Mouse (Mus musculus) ovary, postnatal 14 days (tissue): ENCODE results near the gene Map3k13.

Source experiments
- DNase-seq: peaks from one replicate; pipeline ENCODE4 v3.0.0; 2022; ENCODE audit warnings: low spot score

Map3k13 gene

GRCm38 (mm10) chr16:21853446-21853941 is 59.3 kb downstream of the Map3k13 start:
- DNase-seq: no peak

- DNase-seq: no peak
Observed at GRCm38 (mm10) chr16:21854589-21855284, 60.6 kb downstream of the Map3k13 start.

- no peak for DNase-seq
Observed at GRCm38 (mm10) chr16:21856134-21856533, 62.0 kb downstream of the Map3k13 start.

- DNase-seq: no peak
Observed at GRCm38 (mm10) chr16:21857126-21857644, 63.0 kb downstream of the Map3k13 start.

GRCm38 (mm10) chr16:21858163-21858562 is 64.0 kb downstream of the Map3k13 start:
- no peak for DNase-seq

- no peak for DNase-seq
Observed at GRCm38 (mm10) chr16:21858882-21859281, 64.7 kb downstream of the Map3k13 start.

- DNase-seq: no peak
Observed at GRCm38 (mm10) chr16:21862448-21862847, 68.3 kb downstream of the Map3k13 start.

GRCm38 (mm10) chr16:21865250-21865982 is 71.3 kb downstream of the Map3k13 start:
- no peak for DNase-seq

- DNase-seq: no peak
Observed at GRCm38 (mm10) chr16:21865983-21866575, 71.9 kb downstream of the Map3k13 start.

- DNase-seq: no peak
Observed at GRCm38 (mm10) chr16:21867727-21868126, 73.6 kb downstream of the Map3k13 start.

GRCm38 (mm10) chr16:21868651-21869050 is 74.5 kb downstream of the Map3k13 start:
- no peak for DNase-seq

GRCm38 (mm10) chr16:21869879-21870278 is 75.7 kb downstream of the Map3k13 start:
- DNase-seq: no peak

- no peak for DNase-seq
Observed at GRCm38 (mm10) chr16:21877735-21878134, 83.6 kb downstream of the Map3k13 start.

- DNase-seq: no peak
Observed at GRCm38 (mm10) chr16:21878834-21879233, 84.7 kb downstream of the Map3k13 start.

GRCm38 (mm10) chr16:21881181-21881580 is 87.0 kb downstream of the Map3k13 start:
- no peak for DNase-seq

GRCm38 (mm10) chr16:21881582-21882259 is 87.6 kb downstream of the Map3k13 start:
- DNase-seq: no peak

GRCm38 (mm10) chr16:21887601-21888000 is 93.5 kb downstream of the Map3k13 start:
- DNase-seq: no peak

GRCm38 (mm10) chr16:21893890-21894289 is 99.7 kb downstream of the Map3k13 start:
- DNase-seq: no peak

- DNase-seq: no peak
Observed at GRCm38 (mm10) chr16:21901286-21901685, 107.1 kb downstream of the Map3k13 start.

- DNase-seq: no peak
Observed at GRCm38 (mm10) chr16:21904636-21905035, 110.5 kb downstream of the Map3k13 start.

GRCm38 (mm10) chr16:21905996-21906395 is 111.8 kb downstream of the Map3k13 start:
- no peak for DNase-seq

- no peak for DNase-seq
Observed at GRCm38 (mm10) chr16:21906902-21907301, 112.8 kb downstream of the Map3k13 start.
